In genomic region chr8:116480894-116481293, GRCm38 (mm10) we compare ENCODE assay signal across 8 mouse cellular contexts. TPM values are rescaled to one million over a fixed set of nuclear protein-coding genes. Genes with fewer than 3 reads are reported as not detected.
DNase-seq lines count a peak whose midpoint lies in the region; ATAC-seq and TF ChIP-seq lines count a peak whose summit lies in the region.

No protein-coding gene starts in this region.

- no peak for TF ChIP-seq POLR2A in bone marrow macrophage, adult 2 months (IDR thresholded peaks at IDR 0.05; ENCODE audit: borderline replicate concordance, low read depth, low read length)

- H3K9me3 ChIP-seq in forebrain, embryonic 11.5 days (ENCODE audit: control insufficient read depth, low read length), result no peaks in the 10 kb centered on the region

- H3K27ac ChIP-seq in bone marrow macrophage, adult 2 months (ENCODE audit: insufficient read depth, low read depth, low read length), result no peak overlapping the region
- H3K27ac ChIP-seq in forebrain, embryonic 11.5 days (ENCODE audit: low read depth, low read length), result no peak overlapping the region

- no peak overlapping the region for H3K9ac ChIP-seq in forebrain, embryonic 11.5 days (ENCODE audit: low read length)

- H3K4me3 ChIP-seq in bone marrow macrophage, adult 2 months (ENCODE audit: insufficient read depth, low read length), result no peak overlapping the region
- H3K4me3 ChIP-seq in forebrain, embryonic 11.5 days (ENCODE audit: low read depth, low read length), result no peak overlapping the region

- ATAC-seq in forebrain, embryonic 11.5 days (replicated peaks; ENCODE audit: low FRiP score), result peak; percentile 58; the same call in 1 of the 2 replicates
- ATAC-seq in inflammation-experienced regulatory T-cells, adult 6 months, result peak; percentile 80
- ATAC-seq in monocyte, adult 5-6 weeks (replicated peaks; ENCODE audit: insufficient number of reproducible peaks, low FRiP score, low TSS enrichment, poor library complexity, severe bottlenecking), result peak; percentile 67

- WGBS in forebrain, embryonic 11.5 days, result 21% methylated on average over 7 of the region's 7 CpGs

- H3K27me3 ChIP-seq in forebrain, embryonic 11.5 days (ENCODE audit: control insufficient read depth, insufficient read depth, low read length), result peaks cover 10% of the 10 kb centered on the region

- H3K4me1 ChIP-seq in bone marrow macrophage, adult 2 months (ENCODE audit: control insufficient read depth, insufficient read depth, low read length), result peaks cover 7% of the 10 kb centered on the region
- 0 out of 2 replicates have a peak, but pooled peaks cover 2% of the 10 kb centered on the region for H3K4me1 ChIP-seq in forebrain, embryonic 11.5 days (replicated peaks; ENCODE audit: control insufficient read depth, insufficient read depth, low read length)

- TF ChIP-seq CTCF in bone marrow macrophage, adult 2 months (IDR thresholded peaks at IDR 0.05; ENCODE audit: low read depth, low read length), result peak; percentile 49

- H3K4me2 ChIP-seq in forebrain, embryonic 11.5 days (ENCODE audit: low read depth, low read length, severe bottlenecking), result no peak overlapping the region

- peak; percentile 29 for DNase-seq in ovary, postnatal 36 days (ENCODE audit: low spot score)
- DNase-seq in ovary, postnatal 10 days (ENCODE audit: low spot score), result no peak
- peak; percentile 72 for DNase-seq in forebrain, embryonic 11.5 days (ENCODE audit: low spot score)
- peak; percentile 57 to 71 for DNase-seq in left cerebral cortex, postnatal 25 days (ENCODE audit: low spot score in 2 of 2)
- peak; percentile 69 for DNase-seq in thymus, postnatal 0 days (ENCODE audit: low spot score)

- intact Hi-C loops in left cerebral cortex, postnatal 25 days (cut with DNase I), result loop anchor here (2.0 to 5.0 kb wide), 3 partner anchors 251 to 392 kb away; partner anchors contain the start of gene Cdyl2

- H3K36me3 ChIP-seq in forebrain, embryonic 11.5 days (ENCODE audit: control insufficient read depth, insufficient read depth, low read length), result no peaks in the 10 kb centered on the region

RNA-seq across cellular contexts. Expression of gene Dynlrb2, which starts 23.9 kb away (rescaled TPM):
- polyA plus RNA-seq in bone marrow macrophage, adult 2 months (2012; ENCODE audit: insufficient read depth, insufficient read length, missing spikeins), result not detected in 2 replicates
- polyA plus RNA-seq in forebrain, embryonic 11.5 days (2014; fragmentation: Nextera tagmentation; extraction: Ambion mirVana), result 2.5 and 3.0 TPM in 2 replicates
- not detected for polyA plus RNA-seq in inflammation-experienced regulatory T-cells, adult 6 months (2017; shearing (Covaris generic))
- total RNA-seq in left cerebral cortex, postnatal 25 days (2021), result 1 to 10 TPM; 1.9 to 2.4 TPM
- not detected in 3 replicates for total RNA-seq in monocyte, adult 5-6 weeks (2017)
- polyA plus RNA-seq in thymus, postnatal 0 days (2015; fragmentation: Nextera tagmentation; extraction: Ambion mirVana), result 4.5 and 6.2 TPM in 2 replicates
